Mouse (Mus musculus) layer of hippocampus, postnatal 36 days (tissue): ENCODE data around the gene Exoc2. TPM values are rescaled to one million over a fixed set of nuclear protein-coding genes. Genes with fewer than 3 reads are reported as not detected.

Experiments used
- DNase-seq, 2 experiments: peaks; one replicate each; pipeline ENCODE4 v3.0.0; 2022
- total RNA-seq, 2 experiments: library from RNA; stranded (reverse); gene quantifications; 2 replicates each; pipeline ENCODE4 v1.2.3; 2021

The Exoc2 gene
- total RNA-seq, 2 experiments from 2014 or later = 37.4 to 37.7 TPM

DNA sequence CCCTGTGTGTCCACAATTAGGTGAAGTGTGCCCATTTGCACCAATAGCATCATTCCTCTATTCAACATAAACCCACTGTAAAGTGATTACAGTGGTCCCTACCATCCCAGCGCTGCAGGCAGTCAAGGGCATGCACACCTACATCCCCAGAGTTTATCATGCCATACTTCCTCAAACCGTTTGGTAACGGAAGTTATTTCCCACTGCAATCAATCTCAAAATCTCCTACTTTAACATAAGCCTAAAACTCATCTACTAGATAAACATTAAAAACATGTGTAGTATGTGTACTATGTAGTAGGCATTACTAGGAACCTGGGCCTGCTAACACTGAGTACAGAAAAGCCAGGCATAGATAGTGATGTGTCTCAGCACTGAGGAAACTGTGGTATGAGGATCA is 2.8 kb downstream of the Exoc2 start:
- DNase-seq = no peak

DNA sequence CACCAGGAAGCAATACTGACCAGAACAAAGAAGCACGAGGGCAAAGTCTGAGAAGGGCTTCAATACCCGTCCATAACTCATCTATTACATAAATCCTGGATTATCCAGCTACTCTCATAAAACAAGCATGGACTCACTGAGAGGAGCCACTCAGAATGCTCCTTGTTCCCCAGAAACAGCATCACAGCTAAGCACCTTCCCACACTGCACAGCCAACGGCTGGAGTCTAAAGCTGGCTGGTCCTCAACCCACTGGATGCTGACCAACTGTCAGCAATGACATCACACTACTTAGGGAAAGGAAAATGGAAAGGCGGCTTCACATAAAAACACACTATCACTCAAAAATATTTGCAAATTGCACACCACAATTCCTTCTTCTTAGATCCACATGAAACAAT is 5.6 kb downstream of the Exoc2 start:
- DNase-seq = no peak

DNA sequence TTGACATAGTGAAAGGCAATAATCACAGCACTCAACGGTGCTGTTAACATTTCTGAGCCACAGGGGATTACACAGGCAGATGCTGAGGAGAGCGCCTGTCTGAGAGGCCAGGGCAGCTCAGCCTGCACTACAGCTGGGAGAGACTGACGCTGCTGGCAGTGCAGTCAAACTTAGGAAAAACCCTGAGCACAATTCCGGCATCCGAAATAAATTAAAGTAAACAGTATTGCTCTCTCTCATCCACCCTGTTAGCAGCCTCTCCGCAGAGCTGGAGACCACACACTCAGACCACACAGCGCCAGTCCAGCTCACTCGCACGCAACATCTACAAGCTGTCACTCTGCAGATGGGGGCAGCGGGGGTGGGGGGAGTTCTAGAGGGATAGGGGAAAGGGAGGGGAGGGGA is 7.4 kb downstream of the Exoc2 start:
- no peak for DNase-seq

DNA sequence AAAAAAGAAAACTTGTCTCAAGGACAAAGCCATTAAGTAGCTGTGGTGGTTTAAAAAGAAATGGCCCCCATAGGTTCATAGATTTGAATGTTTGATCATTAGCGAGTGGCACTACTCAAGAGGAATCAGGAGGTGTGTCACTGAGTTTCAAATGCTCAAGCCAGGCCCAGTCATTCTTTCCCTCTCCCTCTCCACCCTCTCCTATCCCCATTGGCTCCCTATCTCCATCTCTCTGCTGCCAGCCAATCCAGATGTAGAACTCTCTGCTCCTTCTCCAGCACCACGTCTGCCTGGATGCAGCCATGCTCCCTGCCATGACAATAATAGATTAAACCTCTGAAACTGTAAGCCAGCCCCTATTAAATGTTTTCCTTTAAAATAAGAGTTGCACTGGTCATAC is 12.0 kb downstream of the Exoc2 start:
- DNase-seq = no peak

DNA sequence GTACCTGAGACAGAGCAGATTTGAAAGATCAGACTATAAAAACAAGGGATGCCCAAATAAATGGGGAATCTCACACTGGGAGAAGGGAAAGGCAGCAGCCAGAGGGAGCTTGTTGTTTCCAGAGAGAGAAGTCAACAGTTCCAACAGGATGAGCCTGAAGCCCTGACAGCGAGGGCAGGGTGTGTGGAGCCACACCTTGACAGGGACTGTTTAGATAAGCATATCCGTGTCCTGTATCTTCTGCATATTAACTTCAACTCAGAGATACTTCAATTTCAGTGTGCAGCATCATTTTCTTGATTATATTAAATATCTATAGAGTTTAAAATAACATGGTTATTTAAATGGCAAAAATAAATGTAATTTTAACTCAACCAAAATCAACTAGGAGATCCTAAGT is 13.2 kb downstream of the Exoc2 start:
- no peak for DNase-seq

DNA sequence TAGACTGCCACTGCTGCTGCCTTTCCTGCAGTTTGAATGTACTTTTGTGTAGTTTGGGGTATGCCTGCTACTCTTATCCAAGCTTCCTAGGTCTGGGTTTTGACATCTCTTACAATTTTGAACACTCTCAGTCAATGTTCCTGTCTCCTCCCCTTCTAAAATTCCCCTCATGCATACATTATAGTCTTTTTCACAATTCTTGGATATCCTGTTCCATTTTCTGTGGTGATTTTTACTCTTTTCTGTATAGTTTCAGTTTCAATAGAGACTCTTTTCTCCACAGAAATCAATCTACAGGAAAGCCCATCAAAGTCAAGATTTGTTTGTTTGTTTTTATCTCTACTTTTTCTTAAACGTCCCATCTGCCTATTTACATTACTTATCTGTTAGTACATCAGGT is 20.3 kb downstream of the Exoc2 start:
- DNase-seq = no peak

DNA sequence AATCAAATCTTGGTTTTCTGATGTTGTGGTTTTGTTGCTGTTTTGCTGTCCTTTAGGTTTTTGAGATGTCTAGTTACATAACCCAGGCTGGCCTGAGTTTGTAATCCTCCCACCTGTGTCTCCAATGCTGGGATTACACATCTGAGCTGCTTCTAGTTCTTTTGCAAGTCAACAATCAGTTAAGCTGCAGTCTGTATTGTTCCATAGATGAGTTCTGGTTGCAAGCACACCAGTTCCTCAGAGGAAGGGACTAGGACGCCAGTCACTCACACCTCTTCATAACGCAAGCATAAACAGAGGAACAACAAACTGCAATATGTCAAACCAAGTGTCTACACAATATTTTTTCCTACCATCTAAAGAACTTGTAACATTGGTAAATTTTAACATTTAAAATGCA is 21.8 kb downstream of the Exoc2 start:
- no peak for DNase-seq

DNA sequence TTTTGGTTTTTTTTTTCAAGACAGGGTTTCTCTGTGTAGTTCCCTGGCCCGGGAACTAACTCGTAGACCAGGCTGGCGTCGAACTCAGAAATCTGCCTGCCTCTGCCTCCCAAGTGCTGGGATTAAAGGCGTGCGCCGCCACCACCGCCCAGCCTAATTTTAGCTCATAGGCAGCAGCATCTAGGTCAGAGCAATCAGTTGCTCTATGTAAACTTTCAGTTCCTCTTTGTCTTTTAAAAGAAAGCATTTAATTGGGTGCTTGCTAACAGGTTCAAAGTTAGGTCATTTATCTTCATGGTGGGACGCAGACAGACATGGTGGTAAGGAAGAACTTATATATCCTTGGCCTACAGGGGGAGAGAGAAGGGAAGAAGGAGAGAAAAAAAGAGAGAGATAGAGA is 24.7 kb downstream of the Exoc2 start:
- DNase-seq = no peak

DNA sequence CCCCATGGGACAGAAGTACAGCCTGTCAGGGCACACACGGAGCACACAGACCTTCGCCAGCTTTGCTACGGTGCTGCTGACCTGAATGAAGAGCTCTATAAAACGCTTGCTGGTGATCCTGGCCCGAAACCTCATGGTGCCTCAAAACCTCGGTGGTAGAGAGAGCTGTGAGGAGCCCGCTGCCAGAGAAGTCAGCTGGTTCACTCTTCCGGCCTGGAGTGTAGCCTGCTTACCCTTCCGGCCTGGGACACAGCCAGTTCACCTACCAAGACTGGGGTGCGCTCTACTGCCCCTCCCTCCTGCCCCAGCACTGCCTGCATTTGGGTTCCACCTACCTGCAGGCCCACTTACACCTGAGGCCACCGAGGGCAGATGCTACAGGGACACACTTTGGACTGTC is 26.4 kb downstream of the Exoc2 start, which contains the start of gene Hus1b:
TSS of gene Hus1b (minus strand) at position 220 of the 400 bp plus-strand sequence.
- DNase-seq = no peak

DNA sequence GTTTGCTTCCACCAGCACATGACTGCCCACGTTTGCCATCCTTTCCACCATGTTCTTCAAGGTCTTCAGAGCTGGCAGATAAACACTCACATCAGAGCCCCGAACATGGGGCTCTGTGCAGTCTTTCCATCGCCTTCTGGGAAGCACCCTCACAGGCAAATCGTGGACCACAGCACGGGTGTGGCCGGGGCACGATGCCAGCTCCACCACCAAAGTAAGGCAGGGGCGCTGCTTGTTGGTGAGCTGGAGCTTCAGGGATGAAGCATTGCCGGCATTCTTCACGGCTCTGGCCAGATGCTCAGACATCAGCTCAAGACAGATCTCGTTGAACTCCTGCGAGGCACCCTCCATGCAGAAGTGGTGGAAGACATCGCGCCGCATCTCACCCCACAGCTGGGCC is 26.8 kb downstream of the Exoc2 start:
- DNase-seq = no peak

DNA sequence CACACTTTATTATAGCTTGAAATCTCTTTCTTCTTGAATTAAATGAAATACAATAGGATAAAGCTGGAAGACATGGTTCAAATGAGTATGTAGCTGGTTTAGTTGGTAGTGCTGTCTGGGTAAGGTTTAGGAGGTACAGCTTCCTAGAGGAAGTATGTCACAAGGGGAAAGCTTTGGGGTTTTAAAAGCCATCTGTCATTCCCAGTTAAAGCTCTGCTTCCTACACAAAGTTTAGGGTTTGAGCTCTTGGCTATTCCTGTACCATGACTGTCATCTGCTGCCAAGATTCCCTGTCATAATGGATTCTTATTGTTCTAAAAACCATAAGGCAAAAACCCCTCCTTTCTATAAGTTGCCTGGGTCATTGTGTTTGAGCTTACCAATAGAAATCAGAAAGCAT is 28.1 kb downstream of the Exoc2 start:
- DNase-seq = no peak

DNA sequence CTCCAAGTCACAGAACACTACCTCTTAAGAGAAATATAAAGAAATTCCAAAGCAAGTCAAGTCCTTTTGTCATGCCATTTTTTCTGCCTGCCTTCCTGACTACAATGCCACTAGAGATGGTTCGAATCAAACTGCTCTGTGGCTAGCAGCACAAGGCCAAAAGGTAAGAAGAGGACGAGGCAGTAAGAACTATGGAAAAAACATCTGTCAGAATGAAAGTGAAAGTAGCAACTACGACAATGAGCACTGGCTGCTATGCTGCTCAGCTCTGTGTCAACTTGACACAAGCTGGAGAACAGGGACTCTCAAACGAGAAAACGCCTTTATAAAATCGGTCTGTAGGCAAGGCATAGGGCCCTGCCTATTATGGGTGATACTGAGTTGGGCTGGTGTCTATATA is 40.9 kb downstream of the Exoc2 start:
- no peak for DNase-seq

DNA sequence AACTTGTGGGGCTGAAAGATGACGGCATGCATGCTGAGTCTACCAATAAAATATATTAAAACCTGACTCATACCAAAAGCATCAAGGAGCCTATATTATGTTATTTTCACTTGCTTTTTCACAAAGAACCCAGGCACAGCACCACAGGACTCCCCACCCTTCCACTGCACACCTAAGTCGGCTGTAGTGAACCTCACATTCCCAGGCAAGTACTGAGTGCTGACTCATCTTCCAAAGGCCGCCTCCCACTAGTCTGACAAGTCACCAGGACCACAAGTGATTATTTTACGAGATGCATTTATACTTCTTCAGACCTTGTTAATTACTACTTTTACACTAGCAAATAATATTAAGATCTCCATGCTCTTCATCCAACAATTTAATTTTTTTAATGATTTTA is 42.3 kb downstream of the Exoc2 start:
- DNase-seq = no peak

DNA sequence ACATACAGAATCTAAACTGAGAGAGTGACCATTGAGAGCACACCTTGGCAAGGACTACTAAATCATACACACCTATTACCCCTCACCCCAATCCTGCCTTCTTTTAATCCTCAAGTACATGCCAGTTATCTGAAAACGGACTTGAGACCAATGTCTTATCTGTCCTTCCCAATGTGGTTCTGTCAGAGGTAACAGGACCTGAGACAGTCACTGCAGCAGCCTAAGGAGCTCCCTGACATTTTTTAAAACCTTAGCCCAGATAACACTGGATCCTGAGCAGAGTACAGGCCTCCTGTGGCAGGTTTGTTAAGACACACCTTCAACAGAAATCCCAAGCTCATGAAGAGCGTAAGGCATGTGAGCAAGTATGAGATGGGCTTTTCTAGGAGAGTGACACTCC is 44.8 kb downstream of the Exoc2 start:
- no peak for DNase-seq

DNA sequence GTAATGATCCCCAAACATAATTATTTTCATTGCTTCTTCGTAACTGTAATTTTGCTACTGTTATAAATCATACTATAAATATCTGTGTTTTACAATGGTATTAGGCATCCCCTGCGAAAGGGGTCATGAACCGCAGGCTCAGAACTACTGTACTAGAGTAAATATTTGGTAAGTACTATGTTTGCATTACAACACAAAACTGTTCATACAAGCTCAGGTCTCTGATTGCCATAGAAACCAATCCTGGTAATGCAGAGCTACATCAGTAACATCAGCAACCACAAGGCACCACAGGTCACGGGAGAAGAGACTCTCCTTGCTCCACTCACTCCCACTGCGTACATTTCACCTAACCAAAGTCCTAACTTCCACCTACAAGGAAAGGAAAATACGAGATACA is 49.6 kb downstream of the Exoc2 start:
- no peak for DNase-seq

DNA sequence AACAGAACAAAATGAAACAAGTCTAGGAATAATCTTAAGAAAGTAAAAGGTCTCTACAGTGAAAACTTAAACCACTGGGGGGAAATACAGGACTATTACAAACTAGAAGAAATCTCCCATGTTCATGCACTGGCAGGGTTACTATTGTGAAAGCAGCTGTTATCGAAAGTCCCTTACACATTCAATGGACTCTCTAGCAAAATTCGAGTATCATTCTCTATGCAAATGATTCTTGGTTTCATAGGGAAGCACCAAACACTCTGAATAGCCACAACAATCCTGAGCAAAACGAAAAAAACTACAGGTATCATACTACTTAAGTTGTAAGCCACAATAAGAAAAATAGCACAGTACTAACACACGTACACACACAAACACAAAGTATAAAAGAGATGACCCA is 52.0 kb downstream of the Exoc2 start:
- no peak for DNase-seq

DNA sequence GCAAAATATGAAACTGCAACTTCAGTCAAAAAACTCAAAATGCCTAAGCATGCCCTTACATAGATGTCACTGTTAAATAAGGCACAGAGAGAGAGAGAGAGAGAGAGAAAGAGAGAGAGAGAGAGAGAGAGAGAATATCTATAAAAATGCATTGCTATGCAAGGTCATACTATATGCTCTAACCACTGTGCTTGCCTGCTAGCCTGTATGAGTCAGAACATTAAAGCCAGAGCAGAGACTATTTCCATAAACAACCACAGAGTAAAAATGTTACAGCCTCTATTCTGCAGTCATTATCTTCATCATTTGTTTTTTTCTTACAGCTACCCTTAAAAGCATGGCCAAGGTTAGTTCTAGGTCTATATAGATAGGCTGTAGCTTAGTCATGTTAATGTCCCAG is 60.1 kb downstream of the Exoc2 start:
- DNase-seq = no peak

DNA sequence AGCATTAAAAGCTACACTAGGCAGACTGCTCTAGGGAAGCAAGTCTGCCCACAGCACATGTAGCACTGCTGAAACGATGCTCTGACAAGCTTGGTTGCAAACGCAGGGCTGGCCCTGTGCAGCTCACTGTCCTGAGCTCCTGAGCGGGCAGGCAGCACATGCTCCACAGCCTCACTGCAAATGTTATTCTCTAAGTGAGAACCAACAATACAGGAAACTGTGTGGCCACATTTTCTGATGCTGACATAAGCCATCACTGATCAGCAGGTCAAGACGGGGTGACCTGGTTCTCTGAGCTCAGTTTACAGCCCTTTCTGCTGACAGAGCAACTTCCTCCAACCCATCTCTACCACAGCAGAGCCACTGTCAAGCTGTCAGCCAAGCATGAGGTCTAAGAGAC is 60.9 kb downstream of the Exoc2 start:
- DNase-seq = no peak

DNA sequence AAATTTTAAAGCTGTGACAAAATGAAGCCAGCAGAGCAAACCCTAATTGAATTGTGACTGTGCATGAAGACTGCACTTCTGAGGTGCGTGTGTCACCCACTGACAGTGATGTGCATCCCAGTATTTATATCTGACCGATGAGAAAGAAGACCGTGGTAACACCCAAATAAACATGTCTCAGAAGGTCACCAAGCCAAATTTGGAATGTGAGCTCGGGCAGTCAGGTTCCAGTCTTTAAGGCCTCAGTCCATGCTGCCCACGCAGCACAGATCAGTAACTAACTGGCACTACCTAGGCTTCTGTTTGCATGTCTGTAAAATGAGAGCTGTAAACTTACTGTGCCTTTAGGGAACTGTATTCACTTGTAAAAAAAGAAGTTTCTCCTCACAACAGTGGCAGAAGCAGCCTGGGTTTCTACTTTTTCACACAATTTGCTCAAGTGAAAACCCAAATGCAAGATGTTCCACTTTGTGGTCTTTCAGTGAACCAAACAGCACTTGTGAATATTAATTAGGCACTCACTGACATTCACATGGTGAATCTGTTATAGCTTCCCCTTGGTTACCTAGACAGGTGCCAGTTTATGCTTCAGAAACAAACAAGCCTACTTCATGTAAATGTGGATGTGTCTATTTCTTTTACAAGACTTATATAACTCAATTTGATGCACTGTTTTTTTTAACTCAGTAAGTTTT is 61.8 kb downstream of the Exoc2 start:
- DNase-seq = no peak

DNA sequence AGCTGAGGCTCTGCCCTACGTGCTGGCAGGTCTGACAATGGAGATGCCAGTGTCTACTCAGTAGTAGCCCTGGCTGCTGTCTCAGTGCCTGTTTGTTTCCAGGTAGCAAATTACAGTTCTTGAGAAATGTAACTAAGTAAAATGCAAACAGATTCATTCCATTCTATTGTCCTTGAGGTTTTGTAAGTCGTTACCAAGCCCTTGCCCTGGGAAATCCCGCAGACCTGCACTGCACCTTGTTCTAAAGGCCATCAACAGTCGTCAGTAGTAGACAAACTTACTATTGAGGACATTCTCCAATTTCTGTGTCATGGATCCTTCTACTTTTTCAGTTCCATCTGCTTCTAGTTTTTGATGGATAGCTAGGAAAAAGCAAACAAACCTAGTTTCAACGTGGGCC is 63.0 kb downstream of the Exoc2 start:
- no peak for DNase-seq

DNA sequence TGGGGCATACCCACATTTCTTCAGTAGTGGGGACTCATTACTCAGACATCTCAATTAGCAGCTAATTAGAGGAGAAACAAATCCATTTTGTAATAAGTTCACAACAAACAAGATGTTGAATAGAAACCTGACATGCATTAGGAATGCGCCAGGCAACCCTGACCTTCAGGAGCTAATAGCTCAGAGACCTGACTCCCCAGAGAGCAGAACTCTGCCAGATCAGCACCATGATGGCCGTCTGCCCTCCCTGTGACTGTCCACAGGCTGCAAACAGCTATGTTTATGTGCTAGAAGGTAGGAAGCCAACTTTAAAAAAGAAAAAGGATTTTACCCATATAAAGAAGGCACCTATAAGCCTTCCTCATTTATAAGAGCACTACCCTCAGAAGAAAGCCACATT is 71.6 kb downstream of the Exoc2 start:
- no peak for DNase-seq

DNA sequence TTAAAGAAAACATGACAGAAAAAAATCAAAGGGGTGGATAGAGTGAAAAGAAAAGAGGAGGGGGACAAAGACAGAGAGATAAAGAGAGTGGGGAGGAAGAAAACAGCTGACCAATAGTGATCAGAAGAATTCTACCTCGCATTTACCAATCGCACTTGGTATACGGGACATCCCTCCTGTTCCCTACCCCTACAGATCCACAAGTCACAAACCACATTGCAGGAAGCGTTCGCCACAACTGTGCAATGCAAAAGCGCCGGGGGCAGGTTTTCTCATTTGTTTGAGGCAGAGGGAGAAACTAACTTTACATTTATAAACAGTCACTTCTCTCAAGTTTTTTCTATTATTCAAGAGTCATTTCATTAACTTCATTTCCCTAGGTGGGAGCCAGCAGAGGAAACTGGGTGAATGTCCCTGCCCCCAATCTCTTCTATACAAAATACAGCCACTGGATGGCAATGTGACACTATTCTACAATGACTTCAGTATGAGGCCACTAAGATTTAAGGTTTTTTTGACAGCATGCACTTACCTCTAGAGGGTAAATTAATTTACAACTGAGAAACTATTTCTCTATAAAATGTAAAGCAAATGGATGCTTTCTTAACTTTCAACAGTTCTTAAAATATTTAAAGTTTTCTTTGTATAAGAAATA is 72.4 kb downstream of the Exoc2 start:
- no peak for DNase-seq

DNA sequence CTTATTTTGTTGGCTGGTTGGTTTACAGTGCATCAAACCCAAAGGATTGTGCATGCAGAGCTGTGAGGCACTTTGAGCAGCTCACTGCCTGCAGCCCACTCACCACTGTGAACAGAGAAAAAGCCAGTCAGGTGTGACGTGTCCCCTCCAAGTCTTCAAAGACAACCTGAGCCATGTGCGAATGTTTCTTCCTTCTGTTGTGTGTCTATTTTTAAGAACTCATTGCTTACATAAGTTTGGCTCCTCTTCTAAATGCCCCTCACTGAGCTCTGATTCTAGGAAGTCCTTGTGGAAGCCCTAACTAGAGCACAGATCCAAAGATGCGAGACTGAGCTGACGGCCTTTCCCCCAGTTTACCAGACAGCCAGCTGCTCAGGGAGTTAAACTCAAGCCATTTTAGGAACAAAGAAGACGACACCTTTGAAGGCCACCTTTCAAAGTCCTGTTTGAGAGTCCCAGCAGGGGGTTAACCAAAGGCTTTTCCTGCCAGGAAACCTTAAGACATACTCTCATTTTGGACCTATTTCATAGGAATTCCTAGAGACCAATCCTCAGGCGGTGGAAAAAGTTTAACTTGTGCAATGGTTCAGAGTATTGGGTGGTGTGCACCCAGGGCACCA is 79.8 kb downstream of the Exoc2 start:
- DNase-seq = no peak

DNA sequence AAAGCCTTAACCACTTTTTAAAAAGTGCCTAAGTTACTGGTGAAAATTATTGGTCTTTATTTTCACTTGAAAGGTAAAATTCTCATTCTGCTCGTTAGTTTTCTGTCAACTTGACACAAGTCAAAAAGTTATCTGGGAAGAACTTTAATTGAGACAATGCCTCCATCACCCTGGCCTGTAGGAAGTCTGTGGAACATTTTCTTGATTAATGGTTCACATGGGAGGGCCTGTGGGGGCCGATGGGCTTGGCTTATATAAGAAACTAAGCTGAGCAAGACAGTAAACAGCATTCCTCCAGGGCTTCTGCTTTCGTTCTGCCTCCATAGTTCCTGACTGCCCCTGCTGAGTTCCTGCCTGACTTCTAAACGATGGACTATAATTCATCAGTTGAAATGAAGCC is 81.6 kb downstream of the Exoc2 start:
- DNase-seq = no peak
